8 mouse cellular contexts compared by ENCODE assay signal in the genomic region with DNA sequence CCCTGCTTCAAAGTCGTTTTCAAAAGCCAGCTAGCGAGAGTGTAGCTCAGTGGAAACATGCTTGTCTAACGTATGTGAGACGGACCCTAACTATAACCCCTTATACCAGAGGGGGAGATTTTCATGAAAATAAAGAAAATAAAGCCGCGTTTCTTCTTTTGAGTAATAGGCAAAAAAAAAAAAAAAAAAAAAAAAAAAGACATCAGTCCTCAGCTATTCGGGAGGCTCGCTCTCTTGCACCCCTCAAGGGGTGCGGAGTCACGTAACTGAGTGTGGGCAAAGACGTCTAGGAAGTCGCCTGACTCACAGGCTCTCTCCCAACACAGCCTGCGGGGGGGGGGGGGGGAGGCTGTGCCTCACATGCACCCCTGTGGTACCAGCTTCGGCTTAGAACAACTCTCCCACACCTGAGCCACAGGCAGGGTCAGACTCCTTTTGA. TPM values are rescaled to one million over a fixed set of nuclear protein-coding genes. Genes with fewer than 3 reads are reported as not detected.
DNase-seq lines count a peak whose midpoint lies in the region; ATAC-seq and TF ChIP-seq lines count a peak whose summit lies in the region.

No protein-coding gene starts in this region.

- 50% methylated on average over 14 of the region's 14 CpGs for WGBS in limb, embryonic 10.5 days
- 48% methylated on average over 14 of the region's 14 CpGs for WGBS in neural tube, embryonic 14.5 days

- peak overlapping the region; percentile 76 for H3K4me2 ChIP-seq in neural tube, embryonic 14.5 days (ENCODE audit: low read depth, low read length)

- no peaks in the 10 kb centered on the region for H3K4me1 ChIP-seq in cortical plate, adult 2 months (ENCODE audit: control insufficient read depth, insufficient read depth, low read length)
- peaks cover 91% of the 10 kb centered on the region for H3K4me1 ChIP-seq in limb, embryonic 10.5 days
- H3K4me1 ChIP-seq in neural tube, embryonic 14.5 days (ENCODE audit: control insufficient read depth, insufficient read depth, low read length) = peaks cover 45% of the 10 kb centered on the region

- H3K27me3 ChIP-seq in limb, embryonic 10.5 days (ENCODE audit: low read depth, poor library complexity, severe bottlenecking) = no peaks in the 10 kb centered on the region
- H3K27me3 ChIP-seq in neural tube, embryonic 14.5 days (ENCODE audit: control insufficient read depth, insufficient read depth, low read length) = no peaks in the 10 kb centered on the region

- H3K9ac ChIP-seq in neural tube, embryonic 14.5 days (replicated peaks; ENCODE audit: low read depth, low read length) = peak overlapping the region; percentile 97

- no peaks in the 10 kb centered on the region for H3K9me3 ChIP-seq in limb, embryonic 10.5 days (replicated peaks)
- no peaks in the 10 kb centered on the region for H3K9me3 ChIP-seq in neural tube, embryonic 14.5 days (ENCODE audit: control insufficient read depth, low read length)

- TF ChIP-seq POLR2A in cortical plate, adult 2 months (IDR thresholded peaks at IDR 0.05; ENCODE audit: extremely low read depth, insufficient read depth, low read length) = no peak

- no peak for TF ChIP-seq CTCF in layer of hippocampus, adult 2 months (conservative IDR thresholded peaks at IDR 0.05)
- TF ChIP-seq CTCF in cortical plate, adult 2 months (IDR thresholded peaks at IDR 0.05; ENCODE audit: extremely low read depth, insufficient read depth, low read length) = no peak

- peak overlapping the region; percentile 82 for H3K4me3 ChIP-seq in layer of hippocampus, adult 2 months
- H3K4me3 ChIP-seq in cortical plate, adult 2 months (ENCODE audit: insufficient read depth, low read length) = peak overlapping the region; percentile 41
- H3K4me3 ChIP-seq in limb, embryonic 10.5 days = peak overlapping the region; percentile 97
- peak overlapping the region; percentile 87 for H3K4me3 ChIP-seq in neural tube, embryonic 14.5 days (ENCODE audit: low read depth, low read length)

- no peak for ATAC-seq in neural tube, embryonic 14.5 days (ENCODE audit: low read depth)

- no peak for DNase-seq in layer of hippocampus, adult 2 months (ENCODE audit: low spot score in 2 of 2)
- no peak for DNase-seq in layer of hippocampus, adult 18-20 months (ENCODE audit: low spot score in 2 of 2)
- no peak for DNase-seq in limb, embryonic 10.5 days (ENCODE audit: low spot score)
- no peak for DNase-seq in embryo, embryonic 10.5 days (ENCODE audit: low spot score)
- DNase-seq in embryo, embryonic 9.5 days (ENCODE audit: extremely low spot score) = no peak
- DNase-seq in cerebellum, postnatal 14 days = no peak

- peaks cover 44% of the 10 kb centered on the region for H3K36me3 ChIP-seq in limb, embryonic 10.5 days
- peaks cover 3% of the 10 kb centered on the region; the same call in 1 of the 2 replicates for H3K36me3 ChIP-seq in neural tube, embryonic 14.5 days (ENCODE audit: control insufficient read depth, insufficient read depth, low read length)

- peak overlapping the region; percentile 91 for H3K27ac ChIP-seq in layer of hippocampus, adult 2 months
- 0 out of 2 replicates have a peak overlapping the region, but pooled peaks have one; percentile 55 for H3K27ac ChIP-seq in cortical plate, adult 2 months (ENCODE audit: insufficient read depth, low read length)
- peak overlapping the region; percentile 98 for H3K27ac ChIP-seq in limb, embryonic 10.5 days
- peak overlapping the region; percentile 96 for H3K27ac ChIP-seq in neural tube, embryonic 14.5 days (ENCODE audit: low read depth, low read length)

RNA-seq across cellular contexts. Expression of a gene that starts 1.3 kb away (rescaled TPM):
- 10 to 100 TPM; 44.6 to 44.7 TPM for total RNA-seq in layer of hippocampus, adult 2 months (2021)
- total RNA-seq in layer of hippocampus, adult 18-20 months (2021) = 10 to 100 TPM; 43.2 to 45.7 TPM
- polyA plus RNA-seq in cortical plate, adult 2 months (2012; rRNA removed) = 64.0 TPM in 2 replicates
- polyA plus RNA-seq in limb, embryonic 10.5 days (2016; fragmentation: Nextera tagmentation; extraction: Ambion mirVana) = 17.9 and 20.2 TPM in 2 replicates
- polyA plus RNA-seq in neural tube, embryonic 14.5 days (2014; fragmentation: Nextera tagmentation; extraction: Ambion mirVana) = 15.6 and 18.0 TPM in 2 replicates

RNA-seq across cellular contexts. Expression of a gene that starts 35.3 kb away (rescaled TPM):
- total RNA-seq in layer of hippocampus, adult 2 months (2021) = under 1 TPM; 0.15 to 0.20 TPM
- under 1 TPM; 0.46 to 0.64 TPM for total RNA-seq in layer of hippocampus, adult 18-20 months (2021)
- 1.0 and 1.1 TPM in 2 replicates for polyA plus RNA-seq in cortical plate, adult 2 months (2012; rRNA removed)
- polyA plus RNA-seq in limb, embryonic 10.5 days (2016; fragmentation: Nextera tagmentation; extraction: Ambion mirVana) = not detected in 2 replicates
- 0.44 and 0.62 TPM in 2 replicates for polyA plus RNA-seq in neural tube, embryonic 14.5 days (2014; fragmentation: Nextera tagmentation; extraction: Ambion mirVana)

Comparison
In these comparisons a context has a peak if more than half of its experiments do, and no peak if none do; other contexts are left out.
1. H3K4me3 ChIP-seq: peak in every context shown above with its lines; median percentile 97 in limb, embryonic 10.5 days; 87 in neural tube, embryonic 14.5 days; 82 in layer of hippocampus, adult 2 months; 41 in cortical plate, adult 2 months.